Mouse (Mus musculus): ENCODE measurements around the gene Sema4c.

DNA sequence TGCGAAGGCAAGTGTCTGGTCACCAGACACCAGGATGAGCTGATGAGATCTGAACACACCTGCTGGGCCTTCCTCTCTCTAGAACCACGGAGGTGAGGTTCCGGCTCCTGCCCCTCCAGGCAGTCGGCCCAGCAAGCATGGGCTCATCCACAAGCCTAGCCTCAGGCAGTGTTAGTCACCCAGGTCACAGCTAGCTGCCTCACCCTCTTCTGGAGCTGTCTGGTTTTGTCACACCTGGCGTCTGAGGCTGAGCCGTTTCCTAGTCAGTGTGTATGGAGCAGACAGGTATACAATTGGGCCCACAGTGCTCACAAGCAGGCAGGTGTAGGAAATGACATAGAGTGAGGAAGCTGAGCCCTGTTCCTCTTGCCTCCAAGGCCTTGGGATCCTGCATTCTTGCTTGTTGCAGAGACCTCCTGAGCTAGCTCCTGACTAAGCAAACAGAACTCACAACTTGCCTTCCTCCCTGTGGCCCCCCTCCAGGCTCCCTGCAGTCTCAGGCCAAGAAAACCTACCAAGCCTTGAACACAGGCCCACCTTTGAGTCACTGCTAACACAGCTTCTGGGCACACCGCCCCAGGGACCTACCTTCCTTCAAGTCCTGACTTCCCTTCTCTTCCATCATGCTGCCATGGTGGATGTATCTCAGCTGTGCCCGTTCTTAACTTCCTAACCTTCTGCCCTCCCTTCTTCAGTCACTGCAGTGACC lies 25.4 kb upstream of the Sema4c start:
- TF ChIP-seq TAL1 (IDR thresholded peaks at IDR 0.05; ENCODE audit: low read length): no peak
- TF ChIP-seq GATA1 (IDR thresholded peaks at IDR 0.05; ENCODE audit: low read length): no peak
